Mouse (Mus musculus) embryonic fibroblast, embryonic 13.5 days (primary cell): ENCODE measurements at regions not wholly inside any gene's neighbourhood (a gene's known extent, or its start where the extent isn't known, plus 50 kb on each side); places are given as distances from the start of the nearest gene placed in this dataset.

Source experiments
- H3K27ac ChIP-seq: 2 replicates; pipeline ENCODE4 v1.5.1; 2012; ENCODE audit warnings: low read length, control low read depth, inconsistent platforms; ENCODE audit not compliant: insufficient read depth
- H3K4me1 ChIP-seq: 2 replicates; pipeline ENCODE4 v1.6.1; 2011; ENCODE audit warnings: low read length; ENCODE audit not compliant: control insufficient read depth, insufficient read depth
- H3K4me3 ChIP-seq: 2 replicates; pipeline ENCODE4 v1.5.1; 2011; ENCODE audit warnings: mild to moderate bottlenecking, control low read depth, low read length; ENCODE audit not compliant: insufficient read depth
- CTCF ChIP-seq: IDR thresholded peaks from 2 replicates; pipeline ENCODE4 v1.5.1; 2011; ENCODE audit warnings: mild to moderate bottlenecking, control low read depth, low read length, moderate library complexity, borderline replicate concordance; ENCODE audit not compliant: insufficient read depth
- POLR2A ChIP-seq: IDR thresholded peaks from 2 replicates; pipeline ENCODE4 v1.6.1; 2011; ENCODE audit warnings: low read depth, mild to moderate bottlenecking, control low read depth, low read length, moderate library complexity

- Histone ChIP-seq H3K27ac (no peak overlapping the region), H3K4me3 (no peak overlapping the region), H3K4me1 (no peaks in the 10 kb centered on the region)
- no peak for TF ChIP-seq POLR2A
- no peak for TF ChIP-seq CTCF
Observed at GRCm38 (mm10) chr1:56453756-56454155, 183.5 kb downstream of the Hsfy2 start.

GRCm38 (mm10) chr1:56442835-56443234 lies 194.4 kb downstream of the Hsfy2 start:
- no peak overlapping the region for H3K27ac ChIP-seq
- H3K4me1 ChIP-seq, result no peaks in the 10 kb centered on the region
- TF ChIP-seq CTCF (no peak), POLR2A (no peak)
- no peak overlapping the region for H3K4me3 ChIP-seq

GRCm38 (mm10) chr1:56406786-56407185 lies 230.4 kb downstream of the Hsfy2 start:
- Histone ChIP-seq H3K27ac (no peak overlapping the region), H3K4me3 (no peak overlapping the region), H3K4me1 (no peaks in the 10 kb centered on the region)
- TF ChIP-seq CTCF, result no peak
- no peak for TF ChIP-seq POLR2A

- TF ChIP-seq CTCF (no peak), POLR2A (no peak)
- Histone ChIP-seq H3K4me1 (no peaks in the 10 kb centered on the region), H3K4me3 (no peak overlapping the region), H3K27ac (no peak overlapping the region)
Observed at GRCm38 (mm10) chr1:56403351-56403750, 233.9 kb downstream of the Hsfy2 start.

GRCm38 (mm10) chr1:56395832-56396231 lies 241.4 kb downstream of the Hsfy2 start:
- no peak for TF ChIP-seq CTCF
- TF ChIP-seq POLR2A, result no peak
- no peak overlapping the region for H3K4me3 ChIP-seq
- no peaks in the 10 kb centered on the region for H3K4me1 ChIP-seq
- no peak overlapping the region for H3K27ac ChIP-seq

GRCm38 (mm10) chr1:56387086-56387485 lies 250.1 kb downstream of the Hsfy2 start:
- Histone ChIP-seq H3K4me3 (no peak overlapping the region), H3K4me1 (no peaks in the 10 kb centered on the region), H3K27ac (no peak overlapping the region)
- TF ChIP-seq CTCF (no peak), POLR2A (no peak)

- no peak overlapping the region for H3K4me3 ChIP-seq
- no peaks in the 10 kb centered on the region for H3K4me1 ChIP-seq
- no peak for TF ChIP-seq POLR2A
- TF ChIP-seq CTCF, result no peak
- H3K27ac ChIP-seq, result no peak overlapping the region
Observed at GRCm38 (mm10) chr1:56366319-56366718, 270.9 kb downstream of the Hsfy2 start.

GRCm38 (mm10) chr1:56360857-56361256 lies 276.4 kb downstream of the Hsfy2 start:
- H3K4me1 ChIP-seq, result no peaks in the 10 kb centered on the region
- TF ChIP-seq POLR2A, result no peak
- TF ChIP-seq CTCF, result no peak
- H3K27ac ChIP-seq, result no peak overlapping the region
- no peak overlapping the region for H3K4me3 ChIP-seq

- no peaks in the 10 kb centered on the region for H3K4me1 ChIP-seq
- no peak overlapping the region for H3K4me3 ChIP-seq
- no peak overlapping the region for H3K27ac ChIP-seq
- TF ChIP-seq CTCF (no peak), POLR2A (no peak)
Observed at GRCm38 (mm10) chr1:56346638-56347037, 290.6 kb downstream of the Hsfy2 start.

- Histone ChIP-seq H3K27ac (no peak overlapping the region), H3K4me1 (no peaks in the 10 kb centered on the region), H3K4me3 (no peak overlapping the region)
- TF ChIP-seq CTCF (no peak), POLR2A (no peak)
Observed at GRCm38 (mm10) chr1:56344952-56345351, 292.3 kb downstream of the Hsfy2 start.

- Histone ChIP-seq H3K4me1 (no peaks in the 10 kb centered on the region), H3K27ac (no peak overlapping the region), H3K4me3 (no peak overlapping the region)
- TF ChIP-seq CTCF, result no peak
- TF ChIP-seq POLR2A, result no peak
Observed at GRCm38 (mm10) chr1:56327381-56327780, 309.9 kb downstream of the Hsfy2 start.

- no peaks in the 10 kb centered on the region for H3K4me1 ChIP-seq
- H3K4me3 ChIP-seq, result no peak overlapping the region
- H3K27ac ChIP-seq, result no peak overlapping the region
- TF ChIP-seq CTCF (no peak), POLR2A (no peak)
Observed at GRCm38 (mm10) chr1:56308586-56308985, 328.6 kb downstream of the Hsfy2 start.
